Mouse (Mus musculus): ENCODE measurements at regions not wholly inside any gene's neighbourhood (a gene's known extent, or its start where the extent isn't known, plus 50 kb on each side); places are given as distances from the start of the nearest gene placed in this dataset.

- DNase-seq (ENCODE audit: low read depth, low spot score) = no peak
Measured at GRCm38 (mm10) chr1:126918876-126919275, 88.3 kb upstream of the Nckap5 start.

DNA sequence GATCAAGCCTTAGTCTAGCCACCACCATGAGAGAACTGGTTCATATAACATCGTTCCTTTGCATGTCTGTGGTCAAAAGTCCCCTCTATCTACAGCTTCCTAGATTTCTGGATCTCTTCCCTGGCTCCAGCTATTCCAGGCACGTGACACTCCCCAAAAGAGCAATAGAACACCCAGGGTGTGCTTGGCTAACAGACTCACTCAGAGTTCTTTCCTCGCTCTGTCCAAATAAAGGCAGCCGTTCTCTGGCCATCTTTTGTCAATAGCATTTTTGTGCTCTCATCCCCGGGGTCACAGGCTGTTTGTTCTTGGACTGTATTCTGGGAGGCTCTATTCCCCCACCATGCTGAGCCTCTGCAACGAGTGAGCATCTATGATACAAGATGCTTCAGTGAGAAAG, 87.3 kb upstream of the Nckap5 start:
- no peak for DNase-seq (ENCODE audit: low read depth, low spot score)

GRCm38 (mm10) chr1:126916369-126916768, 85.8 kb upstream of the Nckap5 start:
- no peak for DNase-seq (ENCODE audit: low read depth, low spot score)

DNA sequence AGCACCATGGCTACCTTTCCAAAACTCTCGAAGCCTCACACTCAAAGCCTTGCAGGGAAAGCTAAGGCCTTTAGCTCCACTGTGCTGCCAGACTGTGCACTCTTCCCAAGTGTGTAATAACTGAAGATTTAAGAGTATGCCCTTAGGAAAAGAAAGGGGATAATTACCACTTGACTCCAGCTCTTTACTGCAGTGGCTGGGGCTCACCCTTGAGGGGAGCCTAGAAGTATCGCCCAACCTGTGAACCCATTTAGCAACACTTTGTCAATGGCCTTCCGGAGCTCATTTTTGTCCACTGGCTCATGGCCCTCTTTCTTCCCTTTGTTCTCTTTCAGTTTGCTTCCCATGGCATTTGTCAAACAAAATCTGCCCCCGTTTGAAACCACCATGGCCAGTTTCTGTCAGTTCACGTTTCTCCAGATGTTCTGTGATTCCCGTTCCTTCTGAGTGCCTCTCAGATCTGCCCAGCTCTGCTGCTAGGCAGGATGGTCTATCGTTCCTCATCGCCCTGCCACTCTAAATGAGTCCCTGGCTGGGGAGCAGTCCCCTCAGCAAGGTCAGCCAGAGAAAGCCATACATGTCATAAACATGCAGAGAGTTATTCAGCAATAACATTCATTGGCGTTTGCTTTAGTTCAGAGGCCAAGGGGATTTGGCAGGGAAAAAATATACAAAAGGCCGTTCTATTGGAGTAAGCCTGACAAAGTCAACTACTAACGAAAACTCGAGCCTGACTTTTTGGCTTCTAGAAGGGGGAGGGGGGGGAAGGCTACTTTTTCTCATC, 80.9 kb upstream of the Nckap5 start:
- DNase-seq (ENCODE audit: low read depth, low spot score) = no peak

DNA sequence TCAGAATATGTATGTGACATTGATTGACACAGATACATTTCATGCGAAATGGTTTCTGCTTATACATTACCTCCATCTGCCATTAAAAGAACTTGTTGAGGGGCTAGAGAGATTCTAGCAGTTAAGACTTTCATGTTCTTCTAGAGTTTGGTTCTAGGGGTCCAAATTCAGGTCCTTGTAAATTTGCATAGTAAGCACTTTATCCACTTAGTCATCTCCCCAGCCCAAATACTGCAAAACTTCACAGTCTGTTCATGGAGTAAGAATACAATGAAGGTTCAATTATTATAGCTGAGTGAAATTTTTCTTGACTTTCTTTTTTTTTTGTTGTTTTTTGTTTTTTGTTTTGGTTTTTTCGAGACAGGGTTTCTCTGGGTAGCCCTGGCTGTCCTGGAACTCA, 76.8 kb upstream of the Nckap5 start:
- no peak for DNase-seq (ENCODE audit: low read depth, low spot score)

DNA sequence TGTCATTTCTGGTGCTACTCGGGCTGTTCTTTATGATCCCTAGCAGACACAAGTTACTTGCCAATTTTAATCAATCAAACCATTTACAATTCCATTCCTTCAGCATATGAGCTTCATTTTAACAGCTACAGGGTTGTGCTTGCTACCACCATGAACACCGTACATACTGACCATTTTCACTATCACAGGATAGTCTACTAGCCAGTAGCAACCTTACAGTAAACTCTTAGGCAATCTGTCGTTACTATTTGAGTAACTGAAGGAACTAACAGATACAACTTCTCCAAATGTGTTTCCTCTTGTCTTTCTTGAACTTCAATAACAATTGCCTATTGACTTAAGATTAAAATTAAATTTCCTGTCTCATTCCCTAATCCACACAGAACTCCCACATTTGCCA, 67.9 kb upstream of the Nckap5 start:
- no peak for DNase-seq (ENCODE audit: low read depth, low spot score)

DNA sequence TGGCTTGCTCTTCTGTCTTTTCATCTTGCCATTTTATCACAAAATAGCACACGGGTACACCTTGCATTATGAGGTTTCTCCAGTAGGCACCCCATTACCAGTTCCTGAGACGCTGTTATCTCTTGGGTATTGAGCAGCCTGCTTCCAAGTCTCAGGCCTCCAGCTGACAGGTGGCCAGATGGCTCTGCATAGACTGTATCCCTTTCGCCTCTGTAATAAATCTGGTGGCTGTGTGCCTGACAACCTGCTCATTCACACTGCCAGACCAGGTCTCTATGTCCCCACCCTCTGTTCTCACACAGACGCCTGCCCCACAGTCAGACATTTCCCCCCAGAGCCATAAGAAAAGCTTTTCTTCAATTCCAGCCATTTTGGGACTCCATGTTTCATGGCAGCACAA, 66.3 kb upstream of the Nckap5 start:
- DNase-seq (ENCODE audit: low read depth, low spot score) = no peak

GRCm38 (mm10) chr1:126880801-126881200, 50.2 kb upstream of the Nckap5 start:
- no peak for DNase-seq (ENCODE audit: low read depth, low spot score)

Data from retina, adult 2 months (tissue).